Mouse (Mus musculus) hindbrain, embryonic 16.5 days (tissue): ENCODE data around the gene Large1. TPM values are rescaled to one million over a fixed set of nuclear protein-coding genes. Genes with fewer than 3 reads are reported as not detected.
"Not testable (repeated sequence)": the region's sequence is repeated elsewhere in the genome, so short reads cannot be mapped to it uniquely, and the experiment has no call there.

Experiments
- ATAC-seq: fragments of 200-750 bp; cut with Nextera tagmentation; 2 replicates; pipeline ENCODE4 v1.8.0; 2017; ENCODE audit warnings: moderate TSS enrichment, moderate library complexity
- H3K27ac ChIP-seq: fragments of 300-500 bp; sonication (generic); 2 replicates; pipeline ENCODE4 v1.5.1; 2014; ENCODE audit warnings: low read depth, mild to moderate bottlenecking, control low read depth, low read length, moderate library complexity
- H3K27me3 ChIP-seq: fragments of 300-500 bp; sonication (generic); replicated peaks from 2 replicates; pipeline ENCODE4 v1.6.1; 2014; ENCODE audit warnings: low read length; ENCODE audit not compliant: control insufficient read depth, insufficient read depth
- H3K36me3 ChIP-seq: fragments of 300-500 bp; sonication (generic); 2 replicates; pipeline ENCODE4 v1.6.1; 2014; ENCODE audit warnings: mild to moderate bottlenecking, low read length, moderate library complexity, mixed read lengths; ENCODE audit not compliant: control insufficient read depth, insufficient read depth
- H3K4me1 ChIP-seq: fragments of 300-500 bp; sonication (generic); 2 replicates; pipeline ENCODE4 v1.6.1; 2014; ENCODE audit warnings: low read depth, low read length; ENCODE audit not compliant: control insufficient read depth, insufficient read depth
- H3K4me2 ChIP-seq: fragments of 300-500 bp; sonication (generic); 2 replicates; pipeline ENCODE4 v1.6.1; 2014; ENCODE audit warnings: mild to moderate bottlenecking, low read length, control low read depth, moderate library complexity
- H3K4me3 ChIP-seq: fragments of 300-500 bp; sonication (generic); 2 replicates; pipeline ENCODE4 v1.5.1; 2014; ENCODE audit warnings: mild to moderate bottlenecking, low read length, control low read depth, moderate library complexity
- H3K9ac ChIP-seq: fragments of 300-500 bp; sonication (generic); 2 replicates; pipeline ENCODE4 v1.6.1; 2014; ENCODE audit warnings: low read depth, mild to moderate bottlenecking, control low read depth, low read length, moderate library complexity
- H3K9me3 ChIP-seq: fragments of 300-500 bp; sonication (generic); 2 replicates; pipeline ENCODE4 v1.6.1; 2014; ENCODE audit warnings: mild to moderate bottlenecking, low read length, moderate library complexity; ENCODE audit not compliant: control insufficient read depth
- WGBS: fragments of 180-500 bp; shearing (Covaris S2); extraction: QIAGEN DNeasy Blood & Tissue Kit; methylation state at CpG from one replicate; pipeline ENCODE4 v1.1.7; 2014; 5-methylcytosine and 5-hydroxymethylcytosine counted together
- polyA plus RNA-seq: library from polyadenylated mRNA; unstranded; fragments of >200 nt; fragmentation: Nextera tagmentation; extraction: Ambion mirVana; gene quantifications from 2 replicates; pipeline ENCODE4 v1.2.1, GENCODE M21; 2015

Gene Large1
- polyA plus RNA-seq, 1 experiment from 2014 or later = 16.3 TPM

GRCm38 (mm10) chr8:72955074-72955473 lies 398.3 kb downstream of the Large1 start:
- WGBS = 73% methylated on average over 3 of the region's 3 CpGs
- no peaks in the 10 kb centered on the region for H3K9me3 ChIP-seq
- no peak overlapping the region for H3K9ac ChIP-seq
- H3K4me3 ChIP-seq = no peak overlapping the region
- H3K4me2 ChIP-seq = no peak overlapping the region
- no peaks in the 10 kb centered on the region for H3K27me3 ChIP-seq
- H3K27ac ChIP-seq = no peak overlapping the region
- H3K4me1 ChIP-seq = no peaks in the 10 kb centered on the region
- ATAC-seq = 0 out of 2 replicates have a peak, but pooled peaks have one; percentile 34
- no peaks in the 10 kb centered on the region for H3K36me3 ChIP-seq

- H3K27me3 ChIP-seq, ATAC-seq: not testable (repeated sequence)
- 77% methylated on average over 8 of the region's 8 CpGs for WGBS
Observed at GRCm38 (mm10) chr8:72941393-72941792, 411.9 kb downstream of the Large1 start.

GRCm38 (mm10) chr8:72919182-72919902 lies 434.0 kb downstream of the Large1 start:
- peaks cover 7% of the 10 kb centered on the region for H3K4me1 ChIP-seq
- no peaks in the 10 kb centered on the region; the same call in 1 of the 2 replicates for H3K9me3 ChIP-seq
- H3K27ac ChIP-seq = no peak overlapping the region
- H3K4me2 ChIP-seq = no peak overlapping the region
- WGBS = 23% methylated on average over 2 of the region's 2 CpGs
- no peaks in the 10 kb centered on the region for H3K27me3 ChIP-seq
- H3K36me3 ChIP-seq = no peaks in the 10 kb centered on the region
- peak; percentile 75 for ATAC-seq
- H3K4me3 ChIP-seq = no peak overlapping the region
- H3K9ac ChIP-seq = no peak overlapping the region

More at GRCm38 (mm10) chr8:72941393-72941792, 411.9 kb downstream of the Large1 start:
- not testable (repeated sequence) for H3K4me2 ChIP-seq, H3K4me1 ChIP-seq, H3K9me3 ChIP-seq, H3K36me3 ChIP-seq, H3K9ac ChIP-seq, H3K4me3 ChIP-seq, H3K27ac ChIP-seq

- Histone ChIP-seq H3K4me1 (no peaks in the 10 kb centered on the region), H3K4me2 (no peak overlapping the region), H3K4me3 (no peak overlapping the region), H3K9ac (no peak overlapping the region), H3K27me3 (no peaks in the 10 kb centered on the region), H3K27ac (no peak overlapping the region), H3K36me3 (no peaks in the 10 kb centered on the region), H3K9me3 (no peaks in the 10 kb centered on the region)
- ATAC-seq = no peak
- WGBS = 89% methylated on average over 4 of the region's 4 CpGs
Observed at GRCm38 (mm10) chr8:72905491-72905890, 447.8 kb downstream of the Large1 start.

GRCm38 (mm10) chr8:72901591-72901990 lies 451.7 kb downstream of the Large1 start:
- H3K27me3 ChIP-seq = no peaks in the 10 kb centered on the region
- no peak overlapping the region for H3K9ac ChIP-seq
- H3K4me1 ChIP-seq = no peaks in the 10 kb centered on the region
- no peak overlapping the region for H3K27ac ChIP-seq
- H3K4me3 ChIP-seq = no peak overlapping the region
- ATAC-seq = no peak
- H3K9me3 ChIP-seq = no peaks in the 10 kb centered on the region
- 82% methylated on average over 6 of the region's 6 CpGs for WGBS
- H3K36me3 ChIP-seq = no peaks in the 10 kb centered on the region
- no peak overlapping the region for H3K4me2 ChIP-seq

GRCm38 (mm10) chr8:72899321-72899720 lies 454.0 kb downstream of the Large1 start:
- H3K4me3 ChIP-seq = no peak overlapping the region
- H3K27ac ChIP-seq = no peak overlapping the region
- no peaks in the 10 kb centered on the region for H3K36me3 ChIP-seq
- no peak overlapping the region for H3K4me2 ChIP-seq
- WGBS = 94% methylated on average over 3 of the region's 3 CpGs
- no peak for ATAC-seq
- H3K9me3 ChIP-seq = no peaks in the 10 kb centered on the region
- no peak overlapping the region for H3K9ac ChIP-seq
- H3K27me3 ChIP-seq = no peaks in the 10 kb centered on the region
- H3K4me1 ChIP-seq = no peaks in the 10 kb centered on the region

GRCm38 (mm10) chr8:72883033-72883432 lies 470.3 kb downstream of the Large1 start:
- Histone ChIP-seq H3K27ac (no peak overlapping the region), H3K4me3 (no peak overlapping the region), H3K4me1 (no peaks in the 10 kb centered on the region), H3K36me3 (peaks cover 2% of the 10 kb centered on the region; the same call in 1 of the 2 replicates), H3K9me3 (no peaks in the 10 kb centered on the region), H3K27me3 (no peaks in the 10 kb centered on the region), H3K4me2 (no peak overlapping the region), H3K9ac (no peak overlapping the region)
- WGBS = 92% methylated on average over 2 of the region's 2 CpGs
- no peak for ATAC-seq

- Histone ChIP-seq H3K4me2 (no peak overlapping the region), H3K27me3 (no peaks in the 10 kb centered on the region), H3K4me3 (no peak overlapping the region), H3K4me1 (no peaks in the 10 kb centered on the region), H3K9me3 (no peaks in the 10 kb centered on the region), H3K36me3 (no peaks in the 10 kb centered on the region), H3K27ac (no peak overlapping the region), H3K9ac (no peak overlapping the region)
- WGBS = 91% methylated on average over 2 of the region's 2 CpGs
- no peak for ATAC-seq
Observed at GRCm38 (mm10) chr8:72873411-72873810, 479.9 kb downstream of the Large1 start.

- no peaks in the 10 kb centered on the region; the same call in 1 of the 2 replicates for H3K9me3 ChIP-seq
- no peak overlapping the region for H3K4me3 ChIP-seq
- no peaks in the 10 kb centered on the region for H3K4me1 ChIP-seq
- peaks cover 15% of the 10 kb centered on the region for H3K36me3 ChIP-seq
- no peak overlapping the region for H3K4me2 ChIP-seq
- no peak for ATAC-seq
- H3K9ac ChIP-seq = no peak overlapping the region
- H3K27ac ChIP-seq = no peak overlapping the region
- no peaks in the 10 kb centered on the region for H3K27me3 ChIP-seq
Observed at GRCm38 (mm10) chr8:72846881-72847280, 506.5 kb downstream of the Large1 start.
